Mouse (Mus musculus) liver, postnatal 0 days (tissue): ENCODE results near the gene Ing5. TPM values are rescaled to one million over a fixed set of nuclear protein-coding genes. Genes with fewer than 3 reads are reported as not detected.
"Not testable (repeated sequence)": the region's sequence is repeated elsewhere in the genome, so short reads cannot be mapped to it uniquely, and the experiment has no call there.

ENCODE experiments used
- ATAC-seq: fragments of 200-750 bp; cut with Nextera tagmentation; 2 replicates; pipeline ENCODE4 v1.8.0; 2017; ENCODE audit warnings: mild to moderate bottlenecking, moderate library complexity
- DNase-seq: peaks from one replicate; pipeline ENCODE4 v3.0.0-alpha.2; 2016
- H3K27ac ChIP-seq: fragments of 300-500 bp; sonication (generic); 2 replicates; pipeline ENCODE4 v1.5.1; 2014; ENCODE audit warnings: antibody characterized with exemption, moderate library complexity, mild to moderate bottlenecking, low read depth
- H3K27me3 ChIP-seq: fragments of 300-500 bp; sonication (generic); 2 replicates; pipeline ENCODE4 v1.6.1; 2014; ENCODE audit warnings: low read length, control low read depth, mixed read lengths; ENCODE audit not compliant: insufficient read depth
- H3K36me3 ChIP-seq: fragments of 300-500 bp; sonication (generic); replicated peaks from 2 replicates; pipeline ENCODE4 v1.6.1; 2014; ENCODE audit warnings: mild to moderate bottlenecking, control low read depth, low read length, moderate library complexity, mixed read lengths; ENCODE audit not compliant: insufficient read depth
- H3K4me1 ChIP-seq: fragments of 300-500 bp; sonication (generic); 2 replicates; pipeline ENCODE4 v1.6.1; 2014; ENCODE audit warnings: antibody characterized with exemption, mild to moderate bottlenecking, control low read depth; ENCODE audit not compliant: insufficient read depth
- H3K4me2 ChIP-seq: fragments of 300-500 bp; sonication (generic); 2 replicates; pipeline ENCODE4 v1.6.1; 2014; ENCODE audit warnings: low read depth, mild to moderate bottlenecking, low read length, moderate library complexity, mixed read lengths
- H3K4me3 ChIP-seq: fragments of 300-500 bp; sonication (generic); 2 replicates; pipeline ENCODE4 v1.5.1; 2014; ENCODE audit warnings: low read depth, low read length
- H3K9ac ChIP-seq: fragments of 300-500 bp; sonication (generic); replicated peaks from 2 replicates; pipeline ENCODE4 v1.6.1; 2014; ENCODE audit warnings: mild to moderate bottlenecking, moderate library complexity
- H3K9me3 ChIP-seq: fragments of 300-500 bp; sonication (generic); 2 replicates; pipeline ENCODE4 v1.6.1; 2016; ENCODE audit warnings: mild to moderate bottlenecking, control low read depth, low read length, mixed read lengths
- CTCF ChIP-seq: sonication (generic); IDR thresholded peaks from 2 replicates; pipeline ENCODE4 v1.5.1; 2016; ENCODE audit warnings: antibody characterized with exemption, low read depth
- EP300 ChIP-seq: IDR thresholded peaks from 2 replicates; pipeline ENCODE4 v1.6.1; 2016; ENCODE audit warnings: antibody characterized with exemption, low read depth, mild to moderate bottlenecking
- WGBS: fragments of 180-500 bp; shearing (Covaris S2); extraction: QIAGEN DNeasy Blood & Tissue Kit; methylation state at CpG from one replicate; pipeline ENCODE4 v1.1.7; 2014; ENCODE audit not compliant: insufficient replicate concordance; 5-methylcytosine and 5-hydroxymethylcytosine counted together
- polyA plus RNA-seq: library from polyadenylated mRNA; unstranded; fragments of >200 nt; fragmentation: Nextera tagmentation; extraction: Ambion mirVana; gene quantifications from 2 replicates; pipeline ENCODE4 v1.2.1, GENCODE M21; 2015

The Ing5 gene
- polyA plus RNA-seq, 1 experiment from 2014 or later = 5.7 TPM

DNA sequence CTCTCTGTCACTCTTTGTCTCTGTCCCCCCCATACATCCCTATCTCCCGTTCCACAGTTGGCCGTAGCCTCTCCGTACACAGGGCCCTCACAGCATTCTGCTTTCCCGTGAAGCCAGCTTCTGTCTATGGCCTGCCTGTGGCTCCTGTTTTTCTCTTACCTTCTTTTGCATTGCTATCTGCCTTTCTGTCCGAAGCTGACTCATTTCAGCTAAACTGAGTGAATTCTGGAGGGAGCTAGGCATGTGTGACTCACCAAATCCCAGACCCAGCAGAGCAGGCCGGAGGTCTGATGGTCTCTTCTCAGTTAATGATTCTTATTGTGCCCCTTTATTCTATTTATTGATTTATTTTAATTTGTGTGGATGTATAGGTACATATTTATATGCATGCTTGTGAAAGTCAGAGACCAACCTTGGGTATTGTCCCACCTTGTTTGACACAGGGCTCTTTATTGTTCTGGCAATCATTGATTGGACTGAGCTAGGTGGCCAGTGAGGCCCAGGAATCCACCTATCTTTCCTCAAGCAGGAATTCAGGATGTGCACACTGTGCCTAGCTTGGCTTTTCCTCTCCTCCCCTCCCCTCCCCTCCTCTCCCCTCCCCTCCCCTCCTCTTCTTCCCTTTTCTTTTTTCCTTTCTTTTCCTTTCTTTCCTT is 32.2 kb downstream of the Ing5 start:
- WGBS = 88% methylated on average over 6 of the region's 6 CpGs
- H3K27ac ChIP-seq = no peak overlapping the region
- no peak overlapping the region for H3K4me2 ChIP-seq
- H3K27me3 ChIP-seq = no peaks in the 10 kb centered on the region
- ATAC-seq = no peak
- 0 out of 2 replicates have a peak, but pooled peaks cover 2% of the 10 kb centered on the region for H3K36me3 ChIP-seq
- TF ChIP-seq CTCF (no peak), EP300 (no peak)
- DNase-seq = no peak
- H3K4me1 ChIP-seq = no peaks in the 10 kb centered on the region
- no peak overlapping the region for H3K9ac ChIP-seq
- H3K9me3 ChIP-seq = no peaks in the 10 kb centered on the region
- H3K4me3 ChIP-seq = no peak overlapping the region

DNA sequence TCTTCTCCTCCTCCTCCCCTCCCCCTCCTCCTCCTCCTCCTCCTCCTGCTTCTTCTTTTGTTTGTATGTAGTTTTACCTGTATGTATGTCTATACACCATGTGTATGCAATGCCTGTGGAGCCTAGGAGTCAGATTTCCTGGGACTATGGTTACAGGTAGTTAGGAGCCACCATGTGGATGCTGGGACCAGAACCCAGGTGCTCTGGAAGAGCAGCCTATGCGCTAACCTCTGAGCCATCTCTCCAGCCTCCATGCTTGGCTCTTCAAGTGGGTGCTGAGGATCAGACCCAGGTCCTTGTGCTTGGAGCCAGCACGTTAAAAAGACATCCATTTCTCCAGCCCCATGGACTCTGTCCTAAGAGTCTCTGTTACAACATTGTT is 32.8 kb downstream of the Ing5 start:
- WGBS = 76% methylated on average over 2 of the region's 2 CpGs
- no peaks in the 10 kb centered on the region for H3K27me3 ChIP-seq
- no peaks in the 10 kb centered on the region for H3K9me3 ChIP-seq
- 0 out of 2 replicates have a peak, but pooled peaks cover 2% of the 10 kb centered on the region for H3K36me3 ChIP-seq
- H3K27ac ChIP-seq = no peak overlapping the region
- no peak for DNase-seq
- TF ChIP-seq CTCF (no peak), EP300 (no peak)
- H3K4me1 ChIP-seq = no peaks in the 10 kb centered on the region
- H3K9ac ChIP-seq = no peak overlapping the region
- no peak overlapping the region for H3K4me2 ChIP-seq
- H3K4me3 ChIP-seq = no peak overlapping the region
- no peak for ATAC-seq

DNA sequence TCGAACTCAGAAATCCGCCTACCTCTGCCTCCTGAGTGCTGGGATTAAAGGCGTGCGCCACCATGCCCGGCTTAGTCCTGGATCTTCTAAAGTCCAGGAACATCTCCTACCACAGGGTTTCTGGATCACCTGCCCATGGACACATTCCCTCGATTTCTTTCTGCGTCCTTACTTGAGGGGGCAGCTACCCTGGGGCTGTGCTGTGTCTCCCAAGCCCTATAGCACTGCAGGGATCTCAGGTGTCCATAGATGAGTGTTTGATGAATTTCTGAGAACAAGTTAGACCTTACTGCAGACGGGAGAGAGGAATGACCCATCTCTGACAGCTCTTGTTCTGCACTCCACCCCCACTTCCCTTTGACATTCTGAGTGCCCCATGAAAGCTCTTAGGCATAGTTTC is 33.6 kb downstream of the Ing5 start:
- DNase-seq = no peak
- Histone ChIP-seq H3K4me2 (no peak overlapping the region), H3K36me3 (0 out of 2 replicates have a peak, but pooled peaks cover 2% of the 10 kb centered on the region), H3K27me3 (no peaks in the 10 kb centered on the region), H3K9ac (no peak overlapping the region), H3K4me3 (no peak overlapping the region), H3K9me3 (no peaks in the 10 kb centered on the region), H3K4me1 (no peaks in the 10 kb centered on the region), H3K27ac (no peak overlapping the region)
- TF ChIP-seq CTCF = no peak
- no peak for TF ChIP-seq EP300
- ATAC-seq = no peak
- WGBS = 86% methylated on average over 8 of the region's 8 CpGs

DNA sequence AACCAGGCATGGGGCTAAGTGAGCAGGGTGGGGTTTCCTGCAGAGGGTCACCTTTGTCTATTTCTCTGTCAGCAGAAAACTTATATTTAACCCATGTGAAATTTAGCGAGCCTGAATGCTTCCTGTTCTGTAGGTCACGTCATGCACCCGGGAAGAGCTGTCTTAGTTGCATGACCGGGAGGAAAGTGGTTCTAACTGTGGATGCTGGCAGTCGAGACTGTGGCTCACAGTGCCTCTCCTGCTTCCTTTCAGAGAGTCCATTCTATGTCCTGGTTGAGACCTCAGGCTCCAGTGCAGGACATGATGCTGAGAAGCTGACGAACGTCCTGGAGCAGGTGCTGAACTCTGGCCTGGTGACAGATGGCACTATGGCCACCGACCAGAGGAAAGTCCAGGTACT is 34.8 kb downstream of the Ing5 start:
- not testable (repeated sequence) for H3K4me1 ChIP-seq, H3K27me3 ChIP-seq, H3K4me2 ChIP-seq, H3K4me3 ChIP-seq, H3K36me3 ChIP-seq, H3K27ac ChIP-seq, H3K9ac ChIP-seq, ATAC-seq, H3K9me3 ChIP-seq, DNase-seq
- 84% methylated on average over 8 of the region's 8 CpGs for WGBS

DNA sequence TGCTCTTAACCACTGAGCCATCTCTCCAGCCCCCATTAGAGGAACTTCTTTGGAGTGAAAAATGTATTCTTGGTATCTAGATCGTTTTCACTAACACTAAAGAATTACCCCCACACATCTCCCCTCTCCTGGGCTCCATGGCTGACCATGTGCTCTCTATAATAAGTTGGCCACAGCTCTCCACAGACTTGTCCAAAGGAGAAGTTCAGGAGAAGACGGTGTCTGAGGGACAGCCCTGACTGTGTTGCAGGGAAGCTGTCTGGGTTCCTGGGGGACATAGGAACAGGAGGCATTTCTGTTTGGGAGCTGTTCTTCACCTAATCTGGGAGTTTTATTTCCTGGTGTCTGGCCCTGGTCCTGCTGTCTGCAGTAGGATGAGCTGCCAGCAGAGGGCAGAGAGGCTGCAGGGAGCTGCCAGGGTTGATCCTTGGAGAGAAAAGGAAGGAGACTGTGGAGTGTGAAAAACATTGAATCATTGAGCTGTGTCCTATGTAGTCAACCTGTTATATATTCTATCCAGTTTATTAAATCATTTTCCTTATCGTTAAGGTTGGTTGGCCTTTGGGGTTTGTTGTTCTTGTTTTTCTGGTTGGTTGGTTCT is 42.1 kb downstream of the Ing5 start:
- 55% methylated on average over 1 of the region's 3 CpGs for WGBS
- not testable (repeated sequence) for H3K4me1 ChIP-seq, H3K36me3 ChIP-seq, H3K9ac ChIP-seq, H3K4me3 ChIP-seq, H3K27me3 ChIP-seq, H3K27ac ChIP-seq, H3K9me3 ChIP-seq, H3K4me2 ChIP-seq, ATAC-seq, DNase-seq

DNA sequence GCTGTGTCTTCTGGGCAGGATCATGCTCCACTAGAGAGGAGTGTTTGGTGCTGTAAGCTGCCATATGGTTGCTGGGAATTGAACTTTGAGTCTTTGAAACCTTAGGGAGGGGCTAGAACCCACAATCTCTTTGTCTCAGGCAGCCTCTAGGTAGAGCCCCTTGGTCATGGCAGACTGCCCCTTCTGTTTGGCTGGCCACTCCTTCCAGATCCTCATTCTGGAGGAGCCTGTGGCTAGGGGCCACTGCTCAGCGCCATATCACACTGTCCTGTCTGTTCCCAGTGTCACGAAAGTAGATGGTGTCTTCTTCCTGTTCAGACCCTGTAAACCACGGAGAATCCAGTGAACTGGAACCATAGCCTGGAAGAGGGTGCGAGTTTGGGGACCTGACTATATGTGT is 52.0 kb downstream of the Ing5 start:
- DNase-seq, H3K4me3 ChIP-seq, H3K9me3 ChIP-seq, ATAC-seq, H3K4me2 ChIP-seq, H3K27ac ChIP-seq, H3K36me3 ChIP-seq, H3K4me1 ChIP-seq, H3K9ac ChIP-seq, H3K27me3 ChIP-seq: not testable (repeated sequence)
- WGBS = 63% methylated on average over 4 of the region's 4 CpGs

DNA sequence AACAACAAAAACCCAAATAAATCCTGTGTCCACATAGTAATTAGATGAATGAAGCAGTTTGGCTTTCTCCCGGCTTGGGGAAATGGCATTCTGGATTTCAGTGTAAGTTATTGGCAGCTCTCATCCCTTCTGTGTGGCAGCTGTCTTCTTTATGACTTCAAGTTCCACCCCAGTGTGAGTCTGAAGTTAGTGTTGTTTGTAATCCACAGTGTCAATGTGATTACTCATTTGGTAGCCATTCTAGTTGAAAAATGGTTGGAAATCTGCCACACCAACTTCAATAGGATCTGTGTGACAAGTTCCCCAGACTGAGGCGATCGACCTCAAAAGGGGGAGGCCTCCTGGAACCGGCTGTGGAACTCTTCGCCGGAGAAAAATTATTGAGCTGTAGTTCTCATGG is 53.6 kb downstream of the Ing5 start:
- H3K9me3 ChIP-seq = no peaks in the 10 kb centered on the region
- TF ChIP-seq EP300 (no peak), CTCF (no peak)
- H3K36me3 ChIP-seq = no peaks in the 10 kb centered on the region
- 81% methylated on average over 6 of the region's 6 CpGs for WGBS
- ATAC-seq (no peak), DNase-seq (no peak)
- H3K27me3 ChIP-seq = no peaks in the 10 kb centered on the region
- H3K9ac ChIP-seq = no peak overlapping the region
- no peaks in the 10 kb centered on the region for H3K4me1 ChIP-seq
- no peak overlapping the region for H3K4me3 ChIP-seq
- no peak overlapping the region for H3K27ac ChIP-seq
- no peak overlapping the region for H3K4me2 ChIP-seq
